Mouse (Mus musculus): Measurements from ENCODE around the gene Tbc1d22a.

DNA sequence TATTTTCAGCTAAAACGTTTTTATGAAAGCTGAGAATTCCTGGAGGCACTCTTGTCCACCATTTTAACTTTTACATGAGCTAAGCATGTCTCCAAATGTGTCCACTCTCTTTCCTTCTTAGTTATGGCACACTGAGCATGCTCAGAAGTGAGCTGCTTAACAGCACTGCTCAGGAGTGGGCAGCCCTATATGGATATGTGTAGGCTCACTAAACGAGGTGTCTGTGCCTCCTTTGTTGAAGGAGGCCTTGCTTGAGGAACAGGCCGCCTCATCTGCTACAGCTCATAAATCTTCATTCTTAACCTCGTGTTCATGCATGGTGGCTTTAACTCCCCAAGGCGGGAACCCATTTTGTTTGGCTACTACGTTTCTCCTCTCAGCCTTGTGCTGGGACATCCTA lies 262.8 kb downstream of the Tbc1d22a start:
- TF ChIP-seq CTCF (IDR thresholded peaks at IDR 0.05; ENCODE audit: low read depth) (no peak), EP300 (IDR thresholded peaks at IDR 0.05; ENCODE audit: low read depth) (no peak)

Measured in heart, postnatal 0 days (tissue).